ENCODE assay signal across 19 mouse cellular contexts in the genomic region with DNA sequence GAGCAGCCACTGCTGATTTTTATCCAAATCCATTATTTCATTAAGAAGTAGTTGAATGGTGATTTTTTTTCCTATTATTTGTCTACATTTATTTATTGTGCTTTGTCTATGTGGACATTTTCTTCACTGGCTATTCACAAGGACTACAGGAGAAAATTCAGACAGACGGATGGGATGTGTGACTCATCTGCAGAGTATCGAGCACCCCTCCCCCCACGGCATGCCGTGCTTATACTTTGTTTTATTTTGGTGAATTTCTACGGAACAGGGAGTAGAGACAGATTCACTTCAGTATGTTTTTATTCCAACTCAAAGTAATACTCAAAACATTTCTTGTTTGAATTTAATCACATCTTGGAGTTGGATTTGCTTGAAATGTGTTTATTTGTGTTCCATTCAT. TPM values are rescaled to one million over a fixed set of nuclear protein-coding genes. Genes with fewer than 3 reads are reported as not detected.
A peak's percentile ranks its signal among the peaks of the same experiment; 100 is the strongest.
DNase-seq lines count a peak whose midpoint lies in the region; ATAC-seq and TF ChIP-seq lines count a peak whose summit lies in the region.
"Had no signal": no experiment of that assay in that cellular context is flagged by ENCODE, and none has a peak within 500 bp of the region (broad histone marks: within the 10 kb centered on the region; RNA-seq: fewer than 3 reads in every experiment).

No protein-coding gene starts in this region.

- no peaks in the 10 kb centered on the region for H3K4me1 ChIP-seq in limb, embryonic 10.5 days
- no peaks in the 10 kb centered on the region for H3K4me1 ChIP-seq in kidney, embryonic 16.5 days (ENCODE audit: insufficient read depth, low read length)
- H3K4me1 ChIP-seq: heart, embryonic 10.5 days; liver, embryonic 15.5 days; midbrain, embryonic 15.5 days had no signal

- no peak overlapping the region for H3K9ac ChIP-seq in kidney, embryonic 16.5 days (replicated peaks; ENCODE audit: low read length)
- H3K9ac ChIP-seq: hindbrain, embryonic 14.5 days; limb, embryonic 13.5 days; liver, embryonic 15.5 days; midbrain, embryonic 15.5 days had no signal

- no peak overlapping the region for H3K27ac ChIP-seq in left cerebral cortex, adult 2 months
- no peak overlapping the region for H3K27ac ChIP-seq in limb, embryonic 10.5 days
- H3K27ac ChIP-seq in kidney, embryonic 16.5 days (ENCODE audit: low read length): no peak overlapping the region
- H3K27ac ChIP-seq: heart, embryonic 10.5 days; hindbrain, embryonic 14.5 days; kidney, postnatal 0 days; limb, embryonic 13.5 days; liver, embryonic 15.5 days; midbrain, embryonic 15.5 days had no signal

- 91% methylated on average over 5 of the region's 5 CpGs for WGBS in limb, embryonic 10.5 days
- WGBS in kidney, embryonic 16.5 days: 88% methylated on average over 5 of the region's 5 CpGs

- no peaks in the 10 kb centered on the region for H3K36me3 ChIP-seq in limb, embryonic 10.5 days
- no peaks in the 10 kb centered on the region for H3K36me3 ChIP-seq in kidney, embryonic 16.5 days (ENCODE audit: insufficient read depth, low read length)
- H3K36me3 ChIP-seq: G1E; heart, embryonic 10.5 days; limb, embryonic 13.5 days; liver, embryonic 15.5 days; midbrain, embryonic 15.5 days had no signal

- no peak for TF ChIP-seq CTCF in left cerebral cortex, adult 2 months (IDR thresholded peaks at IDR 0.05)

- intact Hi-C loops in left cerebral cortex, adult 2 months (cut with DNase I): no loop called here

- H3K9me3 ChIP-seq in limb, embryonic 10.5 days (replicated peaks): no peaks in the 10 kb centered on the region
- no peaks in the 10 kb centered on the region for H3K9me3 ChIP-seq in kidney, embryonic 16.5 days (ENCODE audit: low read length)
- H3K9me3 ChIP-seq: G1E; heart, embryonic 10.5 days; limb, embryonic 13.5 days; liver, embryonic 15.5 days; midbrain, embryonic 15.5 days had no signal

- no peak for ATAC-seq in kidney, embryonic 16.5 days (ENCODE audit: low FRiP score, low TSS enrichment)
- ATAC-seq: intestine, postnatal 0 days; midbrain, embryonic 15.5 days had no signal

- no peaks in the 10 kb centered on the region for H3K27me3 ChIP-seq in limb, embryonic 10.5 days (ENCODE audit: low read depth, poor library complexity, severe bottlenecking)
- H3K27me3 ChIP-seq in kidney, embryonic 16.5 days (ENCODE audit: insufficient read depth, low read length): no peaks in the 10 kb centered on the region
- H3K27me3 ChIP-seq: limb, embryonic 13.5 days; liver, embryonic 15.5 days; midbrain, embryonic 15.5 days had no signal

- H3K4me2 ChIP-seq in kidney, embryonic 16.5 days (replicated peaks; ENCODE audit: low read depth, low read length): no peak overlapping the region
- H3K4me2 ChIP-seq: hindbrain, embryonic 14.5 days; limb, embryonic 13.5 days; liver, embryonic 15.5 days; midbrain, embryonic 15.5 days had no signal

- peak; percentile 17 to 19 for DNase-seq in left cerebral cortex, adult 18-20 months (ENCODE audit: low spot score in 2 of 2)
- DNase-seq in left cerebral cortex, adult 2 months (ENCODE audit: extremely low spot score in 1 of 2, low spot score in 2 of 2): no peak
- DNase-seq in ovary, adult 18-20 months (ENCODE audit: low spot score): peak; percentile 24
- DNase-seq in ovary, postnatal 14 days (ENCODE audit: low spot score): no peak
- peak; percentile 44 for DNase-seq in adrenal gland, postnatal 10 days
- peak; percentile 12 for DNase-seq in limb, embryonic 10.5 days (ENCODE audit: low spot score)
- DNase-seq: cerebellum, adult 9-11 months; gastrocnemius, postnatal 25 days; heart, postnatal 14 days; thymus, adult 2 months had no signal

- H3K4me3 ChIP-seq in left cerebral cortex, adult 2 months: no peak overlapping the region
- no peak overlapping the region for H3K4me3 ChIP-seq in limb, embryonic 10.5 days
- no peak overlapping the region for H3K4me3 ChIP-seq in kidney, embryonic 16.5 days (ENCODE audit: low read length)
- H3K4me3 ChIP-seq: heart, embryonic 10.5 days; limb, embryonic 13.5 days; liver, embryonic 15.5 days; midbrain, embryonic 15.5 days had no signal

RNA-seq across cellular contexts. Expression of a gene that starts 49.4 kb away (rescaled TPM):
- 10 to 100 TPM; 17.7 to 27.3 TPM for total RNA-seq in left cerebral cortex, adult 18-20 months (2021)
- total RNA-seq in left cerebral cortex, adult 2 months (2021): 10 to 100 TPM; 22.1 to 26.8 TPM
- total RNA-seq in adrenal gland, postnatal 10 days (2021): 10 to 100 TPM; 14.0 to 24.4 TPM
- 16.2 and 18.1 TPM in 2 replicates for polyA plus RNA-seq in limb, embryonic 10.5 days (2016; fragmentation: Nextera tagmentation; extraction: Ambion mirVana)
- polyA plus RNA-seq in kidney, embryonic 16.5 days (2015; fragmentation: Nextera tagmentation; extraction: Ambion mirVana): 17.3 and 18.1 TPM in 2 replicates

Comparison
In these comparisons a context has a peak if more than half of its experiments do, and no peak if none do; other contexts are left out.
1. DNase-seq: peak in left cerebral cortex, adult 18-20 months (2 of 2), ovary, adult 18-20 months (single experiment), adrenal gland, postnatal 10 days (single experiment) and limb, embryonic 10.5 days (single experiment); none in left cerebral cortex, adult 2 months (0 of 2) and ovary, postnatal 14 days (single experiment).